Comparison of ENCODE assay signal across 19 mouse cellular contexts in the genomic region with DNA sequence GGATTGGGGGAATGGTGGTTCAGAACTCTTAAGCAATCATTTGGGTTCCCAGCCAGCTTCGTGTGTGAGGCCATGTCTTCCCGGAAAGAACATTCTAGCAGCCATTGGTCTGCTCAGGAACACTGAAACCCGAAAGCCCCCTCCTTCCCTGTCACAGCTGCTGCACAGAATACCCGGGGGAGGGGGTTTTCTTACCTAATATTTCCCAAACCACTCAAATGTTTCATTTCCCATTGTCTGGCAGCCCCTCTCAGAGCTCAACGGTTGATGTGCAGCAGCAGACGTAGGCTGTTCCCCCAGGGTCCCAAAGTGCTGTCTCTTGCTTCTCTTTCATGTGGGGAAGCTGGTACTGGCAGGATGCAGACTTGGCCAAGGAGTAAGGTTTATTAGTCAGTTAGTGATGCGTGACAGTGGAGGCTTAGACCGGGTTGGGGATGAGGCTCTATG.
A peak's percentile ranks its signal among the peaks of the same experiment; 100 is the strongest.
DNase-seq lines count a peak whose midpoint lies in the region; ATAC-seq and TF ChIP-seq lines count a peak whose summit lies in the region.
"Had no signal": no experiment of that assay in that cellular context is flagged by ENCODE, and none has a peak within 500 bp of the region (broad histone marks: within the 10 kb centered on the region; RNA-seq: fewer than 3 reads in every experiment).

No protein-coding gene starts in this region.

- no peaks in the 10 kb centered on the region for H3K36me3 ChIP-seq in liver, embryonic 11.5 days (ENCODE audit: control insufficient read depth, insufficient read depth, low read length)
- H3K36me3 ChIP-seq in neural tube, embryonic 14.5 days (ENCODE audit: control insufficient read depth, insufficient read depth, low read length), result no peaks in the 10 kb centered on the region
- H3K36me3 ChIP-seq: heart, embryonic 10.5 days; intestine, embryonic 15.5 days; kidney, embryonic 15.5 days had no signal

- 47% methylated on average over 8 of the region's 8 CpGs for WGBS in cerebellum, adult 2 months
- 71% methylated on average over 8 of the region's 8 CpGs for WGBS in liver, embryonic 11.5 days
- WGBS in neural tube, embryonic 14.5 days, result 37% methylated on average over 8 of the region's 8 CpGs

- H3K9me3 ChIP-seq in liver, embryonic 11.5 days (ENCODE audit: control insufficient read depth, low read length), result no peaks in the 10 kb centered on the region
- no peaks in the 10 kb centered on the region for H3K9me3 ChIP-seq in neural tube, embryonic 14.5 days (ENCODE audit: control insufficient read depth, low read length)
- H3K9me3 ChIP-seq: heart, embryonic 10.5 days; intestine, embryonic 15.5 days; kidney, embryonic 15.5 days had no signal

- 0 out of 2 replicates have a peak, but pooled peaks cover 4% of the 10 kb centered on the region for H3K4me1 ChIP-seq in cerebellum, adult 2 months (ENCODE audit: control insufficient read depth, insufficient read depth, low read length)
- H3K4me1 ChIP-seq in liver, embryonic 11.5 days (replicated peaks; ENCODE audit: control insufficient read depth, insufficient read depth, low read length), result peaks cover 40% of the 10 kb centered on the region
- H3K4me1 ChIP-seq in neural tube, embryonic 14.5 days (ENCODE audit: control insufficient read depth, insufficient read depth, low read length), result peaks cover 25% of the 10 kb centered on the region

- H3K27ac ChIP-seq in cerebellum, adult 2 months (ENCODE audit: insufficient read depth, low read length), result no peak overlapping the region
- no peak overlapping the region for H3K27ac ChIP-seq in liver, embryonic 11.5 days (ENCODE audit: low read depth, low read length)
- peak overlapping the region; percentile 39; the same call in 1 of the 2 replicates for H3K27ac ChIP-seq in neural tube, embryonic 14.5 days (ENCODE audit: low read depth, low read length)
- H3K27ac ChIP-seq: heart, embryonic 10.5 days; intestine, embryonic 15.5 days; kidney, embryonic 15.5 days; liver, embryonic 14.5 days had no signal

- no peak for TF ChIP-seq CTCF in cerebellum, adult 2 months (IDR thresholded peaks at IDR 0.05; ENCODE audit: borderline replicate concordance, insufficient read depth, low read depth, low read length)

- no peak overlapping the region for H3K9ac ChIP-seq in liver, embryonic 11.5 days (ENCODE audit: low read depth, low read length)
- H3K9ac ChIP-seq in neural tube, embryonic 14.5 days (replicated peaks; ENCODE audit: low read depth, low read length), result no peak overlapping the region
- H3K9ac ChIP-seq: forebrain, postnatal 0 days; intestine, embryonic 15.5 days; kidney, embryonic 15.5 days; liver, embryonic 14.5 days had no signal

- ATAC-seq in liver, embryonic 11.5 days (replicated peaks; ENCODE audit: low FRiP score), result no peak
- no peak for ATAC-seq in neural tube, embryonic 14.5 days (ENCODE audit: low read depth)
- ATAC-seq in megakaryocyte progenitor cell, adult 5-6 weeks (replicated peaks; ENCODE audit: poor library complexity), result peak; percentile 36
- ATAC-seq in megakaryocyte-erythroid progenitor cell, adult 5-6 weeks (replicated peaks; ENCODE audit: low FRiP score, low TSS enrichment, poor library complexity, severe bottlenecking), result no peak
- ATAC-seq: forebrain, postnatal 0 days; intestine, embryonic 15.5 days had no signal

- TF ChIP-seq POLR2A in cerebellum, adult 2 months (IDR thresholded peaks at IDR 0.05; ENCODE audit: borderline replicate concordance, insufficient read depth, low read length), result no peak

- no peak overlapping the region for H3K4me3 ChIP-seq in cerebellum, adult 2 months (replicated peaks; ENCODE audit: insufficient read depth, low read depth, low read length)
- no peak overlapping the region for H3K4me3 ChIP-seq in liver, embryonic 11.5 days (ENCODE audit: low read depth, low read length)
- H3K4me3 ChIP-seq in neural tube, embryonic 14.5 days (ENCODE audit: low read depth, low read length), result no peak overlapping the region
- H3K4me3 ChIP-seq: erythroblast, embryonic 14.5 days; heart, embryonic 10.5 days; intestine, embryonic 15.5 days; kidney, embryonic 15.5 days had no signal

- H3K27me3 ChIP-seq in cerebellum, adult 2 months (ENCODE audit: control insufficient read depth, insufficient read depth, low read length), result no peaks in the 10 kb centered on the region; the same call in 1 of the 2 replicates
- H3K27me3 ChIP-seq in liver, embryonic 11.5 days (replicated peaks; ENCODE audit: control insufficient read depth, insufficient read depth, low read length), result peaks cover 3% of the 10 kb centered on the region; the same call in 1 of the 2 replicates
- H3K27me3 ChIP-seq in neural tube, embryonic 14.5 days (ENCODE audit: control insufficient read depth, insufficient read depth, low read length), result no peaks in the 10 kb centered on the region
- H3K27me3 ChIP-seq: intestine, embryonic 15.5 days had no signal

- H3K4me2 ChIP-seq in liver, embryonic 11.5 days, result no peak overlapping the region
- no peak overlapping the region for H3K4me2 ChIP-seq in neural tube, embryonic 14.5 days (ENCODE audit: low read depth, low read length)
- H3K4me2 ChIP-seq: intestine, embryonic 15.5 days; kidney, embryonic 15.5 days had no signal

- peak; percentile 33 to 36 for DNase-seq in cerebellum, postnatal 10 days
- no peak for DNase-seq in cerebellum, adult 2 months
- DNase-seq in liver, embryonic 11.5 days (ENCODE audit: low spot score), result peak; percentile 20
- no peak for DNase-seq in liver
- no peak for DNase-seq in neural tube, embryonic 10.5 days (ENCODE audit: extremely low spot score, low spot score)
- DNase-seq: adrenal gland, adult 2 months; cerebellum, adult 8-10 months; embryo, embryonic 11 days; forebrain, postnatal 0 days; gastrocnemius, postnatal 14 days; heart, postnatal 14 days had no signal

Comparison
In these comparisons a context has a peak if more than half of its experiments do, and no peak if none do; other contexts are left out.
1. DNase-seq: peak in cerebellum, postnatal 10 days (2 of 2) and liver, embryonic 11.5 days (single experiment); none in cerebellum, adult 2 months (0 of 2), liver (single experiment) and neural tube, embryonic 10.5 days (single experiment).